Mouse (Mus musculus) limb, embryonic 11.5 days (tissue): ENCODE data around the gene Iqsec1. TPM values are rescaled to one million over a fixed set of nuclear protein-coding genes. Genes with fewer than 3 reads are reported as not detected.

ENCODE experiments used
- ATAC-seq: fragments of 200-750 bp; cut with Nextera tagmentation; 2 replicates; pipeline ENCODE4 v1.8.0; 2017; ENCODE audit warnings: low read depth; ENCODE audit not compliant: insufficient number of reproducible peaks, low FRiP score, low TSS enrichment
- DNase-seq: peaks from one replicate; pipeline ENCODE4 v3.0.0-alpha.2; 2015; ENCODE audit warnings: low spot score
- H3K27ac ChIP-seq: fragments of 300-500 bp; sonication (generic); replicated peaks from 2 replicates; pipeline ENCODE4 v1.5.1; 2014; ENCODE audit warnings: low read depth, mild to moderate bottlenecking, low read length
- H3K27me3 ChIP-seq: fragments of 300-500 bp; sonication (generic); 2 replicates; pipeline ENCODE4 v1.6.1; 2014; ENCODE audit warnings: mild to moderate bottlenecking, low read length, mixed read lengths; ENCODE audit not compliant: control insufficient read depth, insufficient read depth
- H3K36me3 ChIP-seq: fragments of 300-500 bp; sonication (generic); 2 replicates; pipeline ENCODE4 v1.6.1; 2014; ENCODE audit warnings: mild to moderate bottlenecking, low read length, moderate library complexity, mixed read lengths; ENCODE audit not compliant: control insufficient read depth, insufficient read depth
- H3K4me1 ChIP-seq: fragments of 300-500 bp; sonication (generic); 2 replicates; pipeline ENCODE4 v1.6.1; 2014; ENCODE audit warnings: low read length, mixed read lengths; ENCODE audit not compliant: control insufficient read depth, insufficient read depth
- H3K4me2 ChIP-seq: fragments of 300-500 bp; sonication (generic); 2 replicates; pipeline ENCODE4 v1.6.1; 2014; ENCODE audit warnings: low read depth, mild to moderate bottlenecking, moderate library complexity; ENCODE audit not compliant: severe bottlenecking
- H3K4me3 ChIP-seq: fragments of 300-500 bp; sonication (generic); 2 replicates; pipeline ENCODE4 v1.5.1; 2014; ENCODE audit warnings: low read depth, low read length
- H3K9ac ChIP-seq: fragments of 300-500 bp; sonication (generic); 2 replicates; pipeline ENCODE4 v1.6.1; 2014; ENCODE audit warnings: mild to moderate bottlenecking, low read length
- H3K9me3 ChIP-seq: fragments of 300-500 bp; sonication (generic); 2 replicates; pipeline ENCODE4 v1.6.1; 2016; ENCODE audit warnings: low read length; ENCODE audit not compliant: control insufficient read depth
- WGBS: fragments of 180-500 bp; shearing (Covaris S2); extraction: QIAGEN DNeasy Blood & Tissue Kit; methylation state at CpG from one replicate; pipeline ENCODE4 v1.1.7; 2014; 5-methylcytosine and 5-hydroxymethylcytosine counted together
- polyA plus RNA-seq: library from polyadenylated mRNA; unstranded; fragments of >200 nt; fragmentation: Nextera tagmentation; extraction: Ambion mirVana; gene quantifications from 2 replicates; pipeline ENCODE4 v1.2.1, GENCODE M21; 2014

Iqsec1 gene
- polyA plus RNA-seq, 1 experiment from 2014 or later: 8.5 TPM

GRCm38 (mm10) chr6:90871581-90871980 is 116.9 kb downstream of the Iqsec1 start:
- ATAC-seq: no peak
- H3K4me1 ChIP-seq: no peaks in the 10 kb centered on the region
- no peaks in the 10 kb centered on the region for H3K9me3 ChIP-seq
- no peaks in the 10 kb centered on the region for H3K27me3 ChIP-seq
- H3K27ac ChIP-seq: no peak overlapping the region
- 84% methylated on average over 8 of the region's 8 CpGs for WGBS
- no peak overlapping the region for H3K9ac ChIP-seq
- DNase-seq: no peak
- no peak overlapping the region for H3K4me2 ChIP-seq
- H3K4me3 ChIP-seq: no peak overlapping the region
- no peaks in the 10 kb centered on the region for H3K36me3 ChIP-seq

GRCm38 (mm10) chr6:90868033-90868432 is 120.5 kb downstream of the Iqsec1 start:
- no peak overlapping the region for H3K27ac ChIP-seq
- no peaks in the 10 kb centered on the region for H3K36me3 ChIP-seq
- H3K4me2 ChIP-seq: no peak overlapping the region
- ATAC-seq (no peak), DNase-seq (no peak)
- H3K4me1 ChIP-seq: no peaks in the 10 kb centered on the region
- no peaks in the 10 kb centered on the region for H3K27me3 ChIP-seq
- WGBS: 72% methylated on average over 3 of the region's 3 CpGs
- H3K9me3 ChIP-seq: no peaks in the 10 kb centered on the region
- H3K4me3 ChIP-seq: no peak overlapping the region
- no peak overlapping the region for H3K9ac ChIP-seq

GRCm38 (mm10) chr6:90861370-90861769 is 127.1 kb downstream of the Iqsec1 start:
- no peaks in the 10 kb centered on the region for H3K9me3 ChIP-seq
- no peaks in the 10 kb centered on the region for H3K36me3 ChIP-seq
- DNase-seq (no peak), ATAC-seq (no peak)
- H3K4me1 ChIP-seq: no peaks in the 10 kb centered on the region
- no peak overlapping the region for H3K9ac ChIP-seq
- H3K4me2 ChIP-seq: no peak overlapping the region
- H3K27me3 ChIP-seq: no peaks in the 10 kb centered on the region
- no peak overlapping the region for H3K27ac ChIP-seq
- H3K4me3 ChIP-seq: no peak overlapping the region
- 75% methylated on average over 1 of the region's 1 CpGs for WGBS

GRCm38 (mm10) chr6:90857844-90858243 is 130.6 kb downstream of the Iqsec1 start:
- 92% methylated on average over 1 of the region's 1 CpGs for WGBS
- no peaks in the 10 kb centered on the region for H3K27me3 ChIP-seq
- no peak overlapping the region for H3K9ac ChIP-seq
- DNase-seq (no peak), ATAC-seq (no peak)
- no peaks in the 10 kb centered on the region for H3K36me3 ChIP-seq
- no peaks in the 10 kb centered on the region for H3K4me1 ChIP-seq
- H3K4me2 ChIP-seq: no peak overlapping the region
- no peak overlapping the region for H3K27ac ChIP-seq
- H3K9me3 ChIP-seq: no peaks in the 10 kb centered on the region
- no peak overlapping the region for H3K4me3 ChIP-seq

DNA sequence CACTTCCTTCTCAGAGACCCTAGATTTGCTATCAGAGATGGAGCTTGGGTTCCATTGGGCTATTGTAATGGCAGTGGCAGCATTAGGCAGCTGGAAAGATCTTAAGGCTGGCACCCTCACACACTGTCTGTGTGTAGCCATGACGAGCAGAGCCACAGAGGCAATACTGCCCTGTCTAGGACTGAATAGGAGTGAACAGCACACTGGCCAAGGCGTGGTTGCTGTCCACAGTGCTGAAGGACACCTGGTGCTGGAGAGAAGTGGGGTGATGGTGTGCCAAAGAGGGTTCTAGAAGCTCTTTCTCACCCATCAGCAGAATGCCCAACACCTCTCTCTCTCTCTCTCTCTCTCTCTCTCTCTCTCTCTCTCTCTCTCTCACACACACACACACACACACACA is 136.1 kb downstream of the Iqsec1 start:
- no peak for ATAC-seq
- Histone ChIP-seq H3K4me3 (no peak overlapping the region), H3K27me3 (no peaks in the 10 kb centered on the region), H3K4me1 (no peaks in the 10 kb centered on the region), H3K36me3 (no peaks in the 10 kb centered on the region), H3K4me2 (no peak overlapping the region), H3K9me3 (no peaks in the 10 kb centered on the region), H3K27ac (no peak overlapping the region), H3K9ac (no peak overlapping the region)
- peak; percentile 72 for DNase-seq
- 23% methylated on average over 2 of the region's 2 CpGs for WGBS

DNA sequence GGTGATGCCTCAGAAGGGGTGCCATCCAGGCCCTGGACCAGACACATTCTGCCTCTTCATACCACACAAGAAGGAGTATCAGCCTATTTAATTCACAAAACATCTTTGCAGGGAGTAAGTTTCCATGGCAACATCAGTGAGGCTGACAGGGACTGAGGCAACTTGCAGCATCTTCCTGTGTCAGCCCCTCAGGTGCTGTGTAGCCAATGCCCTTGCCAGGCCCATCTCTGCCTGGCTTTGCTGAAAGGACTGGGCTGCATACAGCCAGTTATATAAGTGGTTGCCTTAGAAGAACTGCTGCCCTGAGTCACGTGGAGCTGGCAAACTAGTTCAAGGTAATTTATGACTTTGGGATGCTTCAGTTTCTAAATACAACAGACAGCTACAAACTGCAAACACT is 140.4 kb downstream of the Iqsec1 start:
- H3K9ac ChIP-seq: no peak overlapping the region
- ATAC-seq (no peak), DNase-seq (no peak)
- H3K4me3 ChIP-seq: no peak overlapping the region
- no peaks in the 10 kb centered on the region for H3K4me1 ChIP-seq
- H3K27me3 ChIP-seq: no peaks in the 10 kb centered on the region
- no peak overlapping the region for H3K4me2 ChIP-seq
- no peaks in the 10 kb centered on the region for H3K36me3 ChIP-seq
- H3K9me3 ChIP-seq: no peaks in the 10 kb centered on the region
- H3K27ac ChIP-seq: no peak overlapping the region
- WGBS: 49% methylated on average over 1 of the region's 1 CpGs

DNA sequence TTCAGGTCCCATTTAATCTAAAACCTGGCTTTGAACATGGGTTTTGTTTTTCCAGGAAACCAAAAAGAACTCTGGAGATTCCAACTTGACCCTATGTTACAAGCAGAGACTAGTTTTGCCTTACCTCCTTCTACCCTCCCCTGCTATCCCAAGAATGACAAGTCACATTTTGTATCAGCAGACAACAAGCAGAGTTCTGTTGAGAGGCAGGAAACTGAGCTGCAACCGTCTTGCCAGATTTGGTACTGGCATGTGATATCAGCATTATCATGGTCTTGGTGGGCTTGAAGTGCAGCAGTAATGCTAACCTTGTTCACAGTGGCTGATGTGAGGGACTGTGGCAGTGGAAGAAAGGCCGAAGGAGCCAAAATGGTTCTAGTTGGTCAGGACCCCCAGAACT is 141.0 kb downstream of the Iqsec1 start:
- Histone ChIP-seq H3K27ac (no peak overlapping the region), H3K4me2 (no peak overlapping the region), H3K4me3 (no peak overlapping the region), H3K4me1 (no peaks in the 10 kb centered on the region), H3K27me3 (no peaks in the 10 kb centered on the region), H3K9me3 (no peaks in the 10 kb centered on the region), H3K9ac (no peak overlapping the region), H3K36me3 (no peaks in the 10 kb centered on the region)
- ATAC-seq (no peak), DNase-seq (no peak)
- 85% methylated on average over 2 of the region's 2 CpGs for WGBS

DNA sequence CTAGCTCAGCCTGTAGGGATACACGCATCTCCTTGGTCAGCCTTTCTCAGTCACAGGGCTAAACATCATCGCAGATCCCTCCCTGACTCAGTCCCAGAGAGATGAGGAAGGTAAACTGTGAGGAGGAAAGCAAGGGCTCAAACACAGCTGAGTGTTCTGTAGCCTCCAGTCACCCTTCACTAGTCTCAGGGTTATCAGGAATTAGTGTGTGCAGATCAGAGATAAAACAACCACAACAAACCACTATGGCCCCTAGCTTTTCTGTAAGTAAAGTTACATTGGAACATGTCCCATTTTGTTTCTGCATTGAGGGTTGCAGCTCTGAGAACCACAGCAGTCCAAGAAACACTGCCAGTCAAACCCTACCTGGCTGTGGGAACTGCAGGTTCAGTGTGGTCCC is 148.5 kb downstream of the Iqsec1 start:
- DNase-seq (no peak), ATAC-seq (no peak)
- H3K4me1 ChIP-seq: no peaks in the 10 kb centered on the region

GRCm38 (mm10) chr6:90836749-90837148 is 151.7 kb downstream of the Iqsec1 start:
- 52% methylated on average over 2 of the region's 2 CpGs for WGBS
- Histone ChIP-seq H3K9ac (no peak overlapping the region), H3K27me3 (no peaks in the 10 kb centered on the region), H3K4me1 (no peaks in the 10 kb centered on the region), H3K9me3 (no peaks in the 10 kb centered on the region), H3K4me3 (no peak overlapping the region), H3K36me3 (no peaks in the 10 kb centered on the region), H3K4me2 (no peak overlapping the region), H3K27ac (no peak overlapping the region)
- no peak for ATAC-seq
- no peak for DNase-seq

More for the DNA sequence above, 148.5 kb downstream of the Iqsec1 start:
- Histone ChIP-seq H3K9me3 (no peaks in the 10 kb centered on the region), H3K4me3 (no peak overlapping the region), H3K4me2 (no peak overlapping the region), H3K9ac (no peak overlapping the region), H3K27me3 (no peaks in the 10 kb centered on the region), H3K36me3 (no peaks in the 10 kb centered on the region), H3K27ac (no peak overlapping the region)
- 92% methylated on average over 2 of the region's 2 CpGs for WGBS
